Mouse (Mus musculus): ENCODE measurements around the gene a.
"Not testable (repeated sequence)": the region's sequence is repeated elsewhere in the genome, so short reads cannot be mapped to it uniquely, and the experiment has no call there.

The a gene

GRCm38 (mm10) chr2:154836537-154836936 is 45.3 kb downstream of the a start:
- no peak for DNase-seq (ENCODE audit: low read depth, low spot score)

- DNase-seq (ENCODE audit: low read depth, low spot score): no peak
Measured at GRCm38 (mm10) chr2:154848086-154848485, 56.9 kb downstream of the a start.

- DNase-seq (ENCODE audit: low read depth, low spot score): peak; percentile 67
Measured at GRCm38 (mm10) chr2:154855383-154855782, 64.2 kb downstream of the a start.

- no peak for DNase-seq (ENCODE audit: low read depth, low spot score)
Measured at GRCm38 (mm10) chr2:154863672-154864071, 72.5 kb downstream of the a start.

- DNase-seq (ENCODE audit: low read depth, low spot score): no peak
Measured at GRCm38 (mm10) chr2:154865696-154866095, 74.5 kb downstream of the a start.

GRCm38 (mm10) chr2:154868106-154868505 is 76.9 kb downstream of the a start:
- no peak for DNase-seq (ENCODE audit: low read depth, low spot score)

- no peak for DNase-seq (ENCODE audit: low read depth, low spot score)
Measured at GRCm38 (mm10) chr2:154869954-154870641, 78.9 kb downstream of the a start.

- no peak for DNase-seq (ENCODE audit: low read depth, low spot score)
Measured at GRCm38 (mm10) chr2:154876621-154877020, 85.4 kb downstream of the a start.

GRCm38 (mm10) chr2:154891585-154891984 is 100.4 kb downstream of the a start:
- DNase-seq (ENCODE audit: low read depth, low spot score): peak; percentile 37

GRCm38 (mm10) chr2:154892201-154893044 is 101.2 kb downstream of the a start, which contains the start of gene Eif2s2:
Gene Eif2s2 (minus strand): TSS chr2:154892935.
- DNase-seq (ENCODE audit: low read depth, low spot score): peak; percentile 98

- DNase-seq (ENCODE audit: low read depth, low spot score): no peak
Measured at GRCm38 (mm10) chr2:154893045-154893385, 101.8 kb downstream of the a start.

GRCm38 (mm10) chr2:154893548-154893947 is 102.3 kb downstream of the a start:
- peak; percentile 21 for DNase-seq (ENCODE audit: low read depth, low spot score)

GRCm38 (mm10) chr2:154899004-154899403 is 107.8 kb downstream of the a start:
- DNase-seq (ENCODE audit: low read depth, low spot score): not testable (repeated sequence)

- DNase-seq (ENCODE audit: low read depth, low spot score): not testable (repeated sequence)
Measured at GRCm38 (mm10) chr2:154899412-154899811, 108.2 kb downstream of the a start.

- no peak for DNase-seq (ENCODE audit: low read depth, low spot score)
Measured at GRCm38 (mm10) chr2:154902111-154902510, 110.9 kb downstream of the a start.

- no peak for DNase-seq (ENCODE audit: low read depth, low spot score)
Measured at GRCm38 (mm10) chr2:154905796-154906195, 114.6 kb downstream of the a start.

GRCm38 (mm10) chr2:154908223-154908622 is 117.0 kb downstream of the a start:
- DNase-seq (ENCODE audit: low read depth, low spot score): peak; percentile 23

- DNase-seq (ENCODE audit: low read depth, low spot score): peak; percentile 24
Measured at GRCm38 (mm10) chr2:154909789-154910188, 118.6 kb downstream of the a start.

- DNase-seq (ENCODE audit: low read depth, low spot score): no peak
Measured at GRCm38 (mm10) chr2:154915922-154916541, 124.8 kb downstream of the a start.

GRCm38 (mm10) chr2:154916547-154916946 is 125.3 kb downstream of the a start:
- peak; percentile 40 for DNase-seq (ENCODE audit: low read depth, low spot score)

GRCm38 (mm10) chr2:154917866-154918641 is 126.9 kb downstream of the a start:
- DNase-seq (ENCODE audit: low read depth, low spot score): no peak

GRCm38 (mm10) chr2:154920896-154921295 is 129.7 kb downstream of the a start:
- no peak for DNase-seq (ENCODE audit: low read depth, low spot score)
